Mouse (Mus musculus) kidney, adult 2 months (tissue): ENCODE measurements at regions not wholly inside any gene's neighbourhood (a gene's known extent, or its start where the extent isn't known, plus 50 kb on each side); places are given as distances from the start of the nearest gene placed in this dataset.

Experiments used
- CTCF ChIP-seq: fragments of 200-500 bp; conservative IDR thresholded peaks from 2 replicates; pipeline ENCODE4 v1.5.1; 2011; ENCODE audit warnings: low read depth, mild to moderate bottlenecking, control low read depth, low read length, moderate library complexity, mixed read lengths; ENCODE audit not compliant: insufficient read depth, insufficient read length
- POLR2A ChIP-seq: fragments of 200-500 bp; IDR thresholded peaks from one replicate; pipeline ENCODE4 v1.6.1; 2011; ENCODE audit warnings: low read depth, low read length, control low read depth

DNA sequence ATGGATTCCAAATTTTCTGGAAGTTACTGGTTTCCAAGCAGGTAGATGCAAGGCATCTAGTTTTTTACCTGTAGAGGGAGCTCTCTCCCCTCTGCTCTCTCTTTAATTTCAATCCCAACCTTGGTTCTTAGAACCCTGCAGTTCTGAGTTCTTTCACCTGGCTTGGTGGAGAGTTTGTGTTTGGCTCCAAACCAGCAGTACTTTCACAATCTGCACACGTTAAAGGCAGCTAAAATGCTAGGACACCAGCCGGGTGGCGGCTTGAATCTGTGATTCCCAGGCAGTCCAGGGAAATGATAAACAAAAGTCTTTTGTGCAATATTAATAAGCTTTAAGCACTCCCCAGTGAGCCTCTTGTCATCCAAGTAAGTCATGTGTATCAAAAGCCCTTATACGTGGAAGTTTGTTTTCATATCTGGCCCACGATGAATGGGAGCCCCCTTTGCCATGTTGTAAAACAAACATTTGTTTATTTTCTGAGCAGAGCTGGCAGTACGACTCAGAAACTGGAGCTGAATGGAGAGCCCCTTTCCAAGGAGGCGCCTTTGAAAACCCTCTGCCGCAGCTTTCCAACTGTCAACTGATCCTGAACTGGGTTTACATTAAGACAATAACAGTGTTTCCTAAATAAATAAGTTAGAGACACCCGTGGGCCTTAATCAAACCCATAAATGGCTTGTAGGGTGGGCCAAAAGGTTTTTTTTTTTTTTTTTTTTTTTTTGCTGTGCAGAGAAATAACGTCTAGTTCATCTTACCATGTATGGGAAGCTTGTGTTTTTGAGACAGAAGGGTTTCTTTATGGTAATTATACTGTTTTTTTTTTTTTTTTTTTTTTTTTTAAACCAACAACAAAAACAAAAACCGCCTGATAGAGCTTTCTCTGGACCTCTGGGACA, 202.9 kb downstream of the C1d start:
- TF ChIP-seq POLR2A, result no peak
- no peak for TF ChIP-seq CTCF
